ENCODE assay signal across 21 mouse cellular contexts in the genomic region with DNA sequence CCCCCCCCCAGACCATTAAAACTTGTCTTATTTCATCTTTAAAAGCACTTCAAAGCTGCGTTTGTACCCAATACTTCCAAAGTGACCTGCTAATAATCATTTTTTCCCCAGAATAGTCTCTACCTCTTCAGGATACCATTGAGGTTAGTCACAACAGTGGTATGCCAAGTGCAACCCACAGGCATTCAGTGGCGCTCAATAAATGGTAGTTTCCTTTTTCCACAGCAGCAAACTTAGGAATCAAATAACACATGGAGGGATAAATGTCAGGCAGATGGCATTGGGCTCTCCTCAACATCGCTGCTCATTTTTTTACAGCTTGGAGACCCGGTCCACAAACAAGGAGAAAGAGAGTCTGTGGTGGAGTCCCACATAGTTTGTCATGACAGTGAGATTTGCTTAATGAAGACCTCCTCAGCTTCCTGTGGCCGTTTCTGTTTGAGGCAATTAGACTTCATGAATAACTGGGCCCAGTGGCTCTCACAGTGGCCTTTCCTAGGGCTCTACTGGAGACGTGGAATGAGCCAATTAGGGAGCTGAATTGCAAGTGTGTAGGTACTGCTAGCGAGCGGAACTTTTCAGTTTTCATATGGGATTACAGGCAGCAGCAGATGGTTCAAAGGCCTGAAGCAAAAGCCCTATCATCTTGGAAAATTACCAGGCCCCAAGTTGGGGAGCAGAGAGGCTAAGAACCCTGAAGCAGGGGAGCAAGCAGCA.
DNase-seq lines count a peak whose midpoint lies in the region; ATAC-seq and TF ChIP-seq lines count a peak whose summit lies in the region.
"Had no signal": no experiment of that assay in that cellular context is flagged by ENCODE, and none has a peak within 500 bp of the region (broad histone marks: within the 10 kb centered on the region; RNA-seq: fewer than 3 reads in every experiment).

No protein-coding gene starts in this region.

- H3K27ac ChIP-seq in limb, embryonic 11.5 days (replicated peaks; ENCODE audit: low read depth, low read length): 0 out of 2 replicates have a peak overlapping the region, but pooled peaks have one; percentile 14
- H3K27ac ChIP-seq in limb, embryonic 10.5 days: no peak overlapping the region
- no peak overlapping the region for H3K27ac ChIP-seq in forebrain, embryonic 15.5 days (replicated peaks)
- H3K27ac ChIP-seq: embryonic facial prominence, embryonic 13.5 days; hindbrain, embryonic 13.5 days; left cerebral cortex, adult 2 months; midbrain, embryonic 13.5 days; neural tube, embryonic 12.5 days; stomach, embryonic 15.5 days had no signal

- H3K36me3 ChIP-seq in limb, embryonic 11.5 days (ENCODE audit: control insufficient read depth, insufficient read depth, low read length): peaks cover 4% of the 10 kb centered on the region; the same call in 1 of the 2 replicates
- H3K36me3 ChIP-seq in limb, embryonic 10.5 days: peaks cover 30% of the 10 kb centered on the region
- peaks cover 14% of the 10 kb centered on the region for H3K36me3 ChIP-seq in C2C12 (ENCODE audit: control insufficient read depth, insufficient read depth)
- no peaks in the 10 kb centered on the region for H3K36me3 ChIP-seq in forebrain, embryonic 15.5 days
- H3K36me3 ChIP-seq: hindbrain, embryonic 13.5 days; midbrain, embryonic 13.5 days; neural tube, embryonic 12.5 days had no signal

- WGBS in limb, embryonic 11.5 days: 62% methylated on average over 8 of the region's 8 CpGs
- 71% methylated on average over 8 of the region's 8 CpGs for WGBS in limb, embryonic 10.5 days
- WGBS in forebrain, embryonic 15.5 days: 34% methylated on average over 8 of the region's 8 CpGs

- H3K27me3 ChIP-seq in limb, embryonic 11.5 days (ENCODE audit: control insufficient read depth, insufficient read depth, low read length): no peaks in the 10 kb centered on the region
- H3K27me3 ChIP-seq in limb, embryonic 10.5 days (ENCODE audit: low read depth, poor library complexity, severe bottlenecking): no peaks in the 10 kb centered on the region
- no peaks in the 10 kb centered on the region for H3K27me3 ChIP-seq in C2C12 (ENCODE audit: control insufficient read depth, insufficient read depth, insufficient read length)
- H3K27me3 ChIP-seq in Patski: no peaks in the 10 kb centered on the region
- no peaks in the 10 kb centered on the region for H3K27me3 ChIP-seq in forebrain, embryonic 15.5 days
- H3K27me3 ChIP-seq: embryonic facial prominence, embryonic 13.5 days; hindbrain, embryonic 13.5 days; midbrain, embryonic 13.5 days; neural tube, embryonic 12.5 days; stomach, embryonic 15.5 days had no signal

- no peak for TF ChIP-seq CTCF in C2C12 (IDR thresholded peaks at IDR 0.05; ENCODE audit: control insufficient read depth, insufficient read depth, insufficient read length)
- no peak for TF ChIP-seq CTCF in Patski (IDR thresholded peaks at IDR 0.05)

- peaks cover 11% of the 10 kb centered on the region for H3K79me3 ChIP-seq in C2C12 (ENCODE audit: low read depth)

- no peaks in the 10 kb centered on the region for H3K9me3 ChIP-seq in limb, embryonic 11.5 days (ENCODE audit: control insufficient read depth, low read length)
- H3K9me3 ChIP-seq in limb, embryonic 10.5 days (replicated peaks): no peaks in the 10 kb centered on the region
- no peaks in the 10 kb centered on the region for H3K9me3 ChIP-seq in forebrain, embryonic 15.5 days
- H3K9me3 ChIP-seq: embryonic facial prominence, embryonic 13.5 days; hindbrain, embryonic 13.5 days; midbrain, embryonic 13.5 days; neural tube, embryonic 12.5 days; stomach, embryonic 15.5 days had no signal

- H3K4me1 ChIP-seq in limb, embryonic 11.5 days (ENCODE audit: control insufficient read depth, insufficient read depth, low read length): peaks cover 12% of the 10 kb centered on the region; the same call in 1 of the 2 replicates
- H3K4me1 ChIP-seq in limb, embryonic 10.5 days: peaks cover 48% of the 10 kb centered on the region
- peaks cover 7% of the 10 kb centered on the region; the same call in 1 of the 2 replicates for H3K4me1 ChIP-seq in forebrain, embryonic 15.5 days
- H3K4me1 ChIP-seq: neural tube, embryonic 12.5 days had no signal

- CTCF ChIA-PET in Patski (lab: Charles Lee): no interaction called here

- no peak overlapping the region for H3K4me2 ChIP-seq in limb, embryonic 11.5 days (ENCODE audit: low read depth, severe bottlenecking)
- no peak overlapping the region for H3K4me2 ChIP-seq in forebrain, embryonic 15.5 days (replicated peaks)
- H3K4me2 ChIP-seq: embryonic facial prominence, embryonic 13.5 days; hindbrain, embryonic 13.5 days; midbrain, embryonic 13.5 days; neural tube, embryonic 12.5 days; stomach, embryonic 15.5 days had no signal

- H3K4me3 ChIP-seq in limb, embryonic 11.5 days (ENCODE audit: low read depth, low read length): no peak overlapping the region
- no peak overlapping the region for H3K4me3 ChIP-seq in limb, embryonic 10.5 days
- H3K4me3 ChIP-seq in C2C12 (ENCODE audit: insufficient read depth, poor library complexity, severe bottlenecking): no peak overlapping the region
- H3K4me3 ChIP-seq in forebrain, embryonic 15.5 days: no peak overlapping the region
- H3K4me3 ChIP-seq: embryonic facial prominence, embryonic 13.5 days; hindbrain, embryonic 13.5 days; left cerebral cortex, adult 2 months; midbrain, embryonic 13.5 days; neural tube, embryonic 12.5 days; stomach, embryonic 15.5 days had no signal

- POLR2A ChIA-PET in Patski (lab: Charles Lee): no interaction called here

- peaks cover 69% of the 10 kb centered on the region for H3K79me2 ChIP-seq in C2C12 (ENCODE audit: control insufficient read depth, insufficient read depth)

- in situ Hi-C loops in Patski (cut with MboI; ENCODE audit: low pct_unique_long_range_greater_than_20kb): no loop called here

- peak overlapping the region; percentile 47 for H3ac ChIP-seq in C2C12 (ENCODE audit: control insufficient read depth, insufficient read length, low read depth)

- no peak for DNase-seq in limb, embryonic 11.5 days (ENCODE audit: low spot score)
- no peak for DNase-seq in limb, embryonic 10.5 days (ENCODE audit: low spot score)
- DNase-seq in Patski (ENCODE audit: low read depth, low spot score): peak; percentile 34
- no peak for DNase-seq in adrenal gland, postnatal 10 days
- no peak for DNase-seq in gastrocnemius, postnatal 25 days
- DNase-seq: adrenal gland, adult 2 months; cerebellum, postnatal 25 days; gastrocnemius, postnatal 36 days; kidney, adult 11 months; kidney, postnatal 4 days; layer of hippocampus, adult 9-11 months; lung, adult 18-20 months; thymus, postnatal 36 days had no signal

- no peak overlapping the region for H3K9ac ChIP-seq in limb, embryonic 11.5 days (ENCODE audit: low read length)
- no peak overlapping the region for H3K9ac ChIP-seq in forebrain, embryonic 15.5 days (replicated peaks)
- H3K9ac ChIP-seq: embryonic facial prominence, embryonic 13.5 days; hindbrain, embryonic 13.5 days; midbrain, embryonic 13.5 days; neural tube, embryonic 12.5 days; stomach, embryonic 15.5 days had no signal

- no peak for ATAC-seq in limb, embryonic 11.5 days (ENCODE audit: insufficient number of reproducible peaks, low FRiP score, low TSS enrichment, low read depth)
- ATAC-seq in Patski: peak; percentile 51
- ATAC-seq in forebrain, embryonic 15.5 days (replicated peaks): peak; percentile 51; the same call in 1 of the 2 replicates
- ATAC-seq: midbrain, embryonic 13.5 days had no signal

TF ChIP-seq in C2C12, 6 proteins besides CTCF, POLR2A, EP300 and RAD21:
- TF ChIP-seq MYOG (IDR thresholded peaks at IDR 0.05; ENCODE audit: control insufficient read depth, extremely low read depth, insufficient read length) (no peak), FOSL1 (IDR thresholded peaks at IDR 0.05; ENCODE audit: insufficient read depth, low read length, poor library complexity, severe bottlenecking) (peak; percentile 70), MAX (IDR thresholded peaks at IDR 0.05) (peak; percentile 62), USF1 (IDR thresholded peaks at IDR 0.05; ENCODE audit: low read depth) (no peak), CEBPB (IDR thresholded peaks at IDR 0.05; ENCODE audit: low read depth) (no peak), MYOD1 (IDR thresholded peaks at IDR 0.05; ENCODE audit: control insufficient read depth, insufficient read length, low read depth) (no peak)
